Mouse (Mus musculus) embryo, embryonic 10.5 days (tissue): ENCODE measurements around the gene Adam12.
"Not testable (repeated sequence)": the region's sequence is repeated elsewhere in the genome, so short reads cannot be mapped to it uniquely, and the experiment has no call there.

Source experiments
- DNase-seq: peaks from one replicate; pipeline ENCODE4 v3.0.0-alpha.2; 2015; ENCODE audit warnings: low spot score

Gene Adam12

GRCm38 (mm10) chr7:133933378-133933777, 298.6 kb downstream of the Adam12 start:
- peak; percentile 32 for DNase-seq

GRCm38 (mm10) chr7:133931481-133931880, 300.5 kb downstream of the Adam12 start:
- no peak for DNase-seq

- DNase-seq = no peak
These were observed 303.0 kb downstream of the Adam12 start for GRCm38 (mm10) chr7:133928981-133929380.

GRCm38 (mm10) chr7:133925771-133926170, 306.2 kb downstream of the Adam12 start:
- no peak for DNase-seq

GRCm38 (mm10) chr7:133923994-133924393, 308.0 kb downstream of the Adam12 start:
- no peak for DNase-seq

GRCm38 (mm10) chr7:133921291-133921690, 310.7 kb downstream of the Adam12 start:
- no peak for DNase-seq

GRCm38 (mm10) chr7:133920724-133921123, 311.2 kb downstream of the Adam12 start:
- DNase-seq = no peak

- DNase-seq = no peak
These were observed 312.0 kb downstream of the Adam12 start for GRCm38 (mm10) chr7:133919918-133920317.

- DNase-seq = no peak
These were observed 312.6 kb downstream of the Adam12 start for GRCm38 (mm10) chr7:133919306-133919705.

GRCm38 (mm10) chr7:133916230-133916629, 315.7 kb downstream of the Adam12 start:
- DNase-seq = no peak

- DNase-seq = no peak
These were observed 320.1 kb downstream of the Adam12 start for GRCm38 (mm10) chr7:133911881-133912280.

GRCm38 (mm10) chr7:133909833-133910375, 322.0 kb downstream of the Adam12 start:
- peak; percentile 47 for DNase-seq

GRCm38 (mm10) chr7:133908966-133909365, 323.0 kb downstream of the Adam12 start:
- DNase-seq = no peak

GRCm38 (mm10) chr7:133899391-133899790, 332.6 kb downstream of the Adam12 start:
- DNase-seq = no peak

- no peak for DNase-seq
These were observed 340.1 kb downstream of the Adam12 start for GRCm38 (mm10) chr7:133891796-133892195.

- no peak for DNase-seq
These were observed 340.6 kb downstream of the Adam12 start for GRCm38 (mm10) chr7:133891298-133891697.

GRCm38 (mm10) chr7:133889986-133890385, 342.0 kb downstream of the Adam12 start:
- no peak for DNase-seq

- no peak for DNase-seq
These were observed 342.7 kb downstream of the Adam12 start for GRCm38 (mm10) chr7:133888926-133889920.

GRCm38 (mm10) chr7:133884759-133885431, 347.1 kb downstream of the Adam12 start:
- not testable (repeated sequence) for DNase-seq

- no peak for DNase-seq
These were observed 352.2 kb downstream of the Adam12 start for GRCm38 (mm10) chr7:133879761-133880160.

- no peak for DNase-seq
These were observed 355.2 kb downstream of the Adam12 start for GRCm38 (mm10) chr7:133876646-133877342.

- no peak for DNase-seq
These were observed 355.8 kb downstream of the Adam12 start for GRCm38 (mm10) chr7:133876139-133876538.
